8 mouse cellular contexts compared by ENCODE assay signal in the genomic region with DNA sequence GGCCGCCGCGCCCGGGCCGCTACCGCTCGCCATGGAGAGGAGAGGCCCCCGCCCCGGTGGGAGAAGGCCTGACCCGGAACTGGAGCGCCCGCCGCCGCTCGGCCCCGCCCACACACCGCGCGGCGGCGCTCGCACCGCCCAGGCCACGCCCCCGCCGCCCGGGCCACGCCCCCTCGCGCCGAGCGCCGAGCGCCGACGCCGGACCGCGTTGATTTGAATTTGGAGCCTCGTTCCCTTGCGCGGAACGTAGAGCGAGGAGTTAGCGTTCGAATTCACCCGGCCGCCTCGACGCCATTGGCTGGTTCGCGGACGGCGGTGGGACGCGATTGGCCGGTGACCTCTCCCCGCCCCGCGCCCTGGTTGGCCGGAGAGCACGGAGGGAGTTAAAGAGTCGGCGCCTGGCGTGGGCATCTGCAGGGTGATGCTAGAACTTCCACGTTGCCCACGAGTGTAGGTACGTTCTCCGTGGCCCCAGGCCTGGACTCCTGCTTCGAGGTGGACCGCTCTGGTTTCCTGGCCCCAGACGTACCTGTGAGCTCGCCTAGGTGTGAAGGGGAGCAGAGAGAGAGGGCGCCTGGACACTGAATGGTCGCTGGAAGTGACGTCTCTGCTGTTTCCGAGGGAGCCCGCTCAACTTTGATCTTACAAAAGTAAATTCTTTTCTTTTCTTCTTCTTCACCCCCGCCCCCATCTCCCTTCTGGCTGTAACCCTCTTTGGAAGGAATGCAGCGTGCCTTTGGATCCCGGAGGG. TPM values are rescaled to one million over a fixed set of nuclear protein-coding genes. Genes with fewer than 3 reads are reported as not detected.
A peak's percentile ranks its signal among the peaks of the same experiment; 100 is the strongest.
DNase-seq lines count a peak whose midpoint lies in the region; ATAC-seq and TF ChIP-seq lines count a peak whose summit lies in the region.

Mzt1 (minus strand) TSS at position 104 of the 751 bp plus-strand sequence.
Bora (plus strand) TSS at position 192 of the 751 bp plus-strand sequence.

- peak; percentile 74; the same call in 1 of the 2 replicates for TF ChIP-seq POLR2A in olfactory bulb, adult 2 months (IDR thresholded peaks at IDR 0.05; ENCODE audit: insufficient read depth, low read depth, low read length)
- TF ChIP-seq POLR2A in thymus, adult 2 months (IDR thresholded peaks at IDR 0.05; ENCODE audit: control insufficient read depth, extremely low read depth, insufficient read depth, low read length, poor library complexity), result peak; percentile 75

- peak; percentile 96 for ATAC-seq in forebrain, embryonic 16.5 days
- ATAC-seq in lung, embryonic 14.5 days (ENCODE audit: insufficient read depth), result peak; percentile 97

- H3K9ac ChIP-seq in ES-E14 (ENCODE audit: insufficient read depth, low read depth, low read length, poor library complexity, severe bottlenecking), result peak within 1 kb of the TSS; percentile 96
- peak within 1 kb of the TSS; percentile 98 for H3K9ac ChIP-seq in forebrain, embryonic 16.5 days (replicated peaks; ENCODE audit: low read depth, low read length)
- peak within 1 kb of the TSS; percentile 97 for H3K9ac ChIP-seq in lung, embryonic 14.5 days

- no peaks in the 10 kb centered on the region for H3K9me3 ChIP-seq in ES-E14 (ENCODE audit: control insufficient read depth, insufficient read depth, low read depth, low read length)
- H3K9me3 ChIP-seq in forebrain, embryonic 16.5 days (ENCODE audit: control insufficient read depth, low read length), result no peaks in the 10 kb centered on the region
- H3K9me3 ChIP-seq in lung, embryonic 14.5 days (ENCODE audit: low read depth, low read length), result no peaks in the 10 kb centered on the region

- peak within 1 kb of the TSS; percentile 95 to 99 for H3K4me3 ChIP-seq in ES-E14 (ENCODE audit: insufficient read depth in 1 of 2, low read depth in 1 of 2, low read length in 2 of 2, poor library complexity in 1 of 2, severe bottlenecking in 1 of 2)
- peak within 1 kb of the TSS; percentile 98 for H3K4me3 ChIP-seq in forebrain, embryonic 16.5 days (replicated peaks; ENCODE audit: low read length)
- H3K4me3 ChIP-seq in layer of hippocampus, adult 2 months, result peak within 1 kb of the TSS; percentile 98
- peak within 1 kb of the TSS; percentile 97 for H3K4me3 ChIP-seq in lung, embryonic 14.5 days (ENCODE audit: low read depth, low read length)
- peak within 1 kb of the TSS; percentile 78 for H3K4me3 ChIP-seq in olfactory bulb, adult 2 months (ENCODE audit: insufficient read depth, low read depth, low read length)
- peak within 1 kb of the TSS; percentile 93 for H3K4me3 ChIP-seq in thymus, adult 2 months (ENCODE audit: control insufficient read depth, insufficient read depth, low read length)

- peak; percentile 89 for DNase-seq in ES-E14 (ENCODE audit: low read depth, low spot score)
- DNase-seq in cerebellum, adult 11-12 months, result peak; percentile 93
- DNase-seq in heart, postnatal 36 days, result peak; percentile 87 to 88
- DNase-seq in layer of hippocampus, adult 2 months (ENCODE audit: low spot score in 2 of 2), result peak; percentile 85 to 86
- peak; percentile 97 for DNase-seq in lung, embryonic 14.5 days
- peak; percentile 94 for DNase-seq in thymus, adult 2 months

- H3K4me2 ChIP-seq in forebrain, embryonic 16.5 days (ENCODE audit: low read length), result peak within 1 kb of the TSS; percentile 75
- H3K4me2 ChIP-seq in lung, embryonic 14.5 days, result peak within 1 kb of the TSS; percentile 73

- intact Hi-C loops in heart, postnatal 36 days (cut with DNase I), result loop anchor here (5.0 kb wide), 1 partner anchor 51 kb away; the partner anchor contains the start of genes Dis3 and Pibf1

- no peak for TF ChIP-seq CTCF in layer of hippocampus, adult 2 months (conservative IDR thresholded peaks at IDR 0.05)
- TF ChIP-seq CTCF in lung, embryonic 14.5 days (IDR thresholded peaks at IDR 0.05; ENCODE audit: low read depth), result no peak
- TF ChIP-seq CTCF in olfactory bulb, adult 2 months (IDR thresholded peaks at IDR 0.05; ENCODE audit: insufficient read depth, low read depth, low read length), result no peak
- 0 out of 2 replicates have a peak, but pooled peaks have one; percentile 12 for TF ChIP-seq CTCF in thymus, adult 2 months (IDR thresholded peaks at IDR 0.05; ENCODE audit: borderline replicate concordance, control insufficient read depth, extremely low read depth, insufficient read depth, low read length, poor library complexity)

- peaks cover 1% of the 10 kb centered on the region; the same call in 1 of the 2 replicates for H3K36me3 ChIP-seq in ES-E14 (ENCODE audit: control insufficient read depth, insufficient read depth, low read length, poor library complexity, severe bottlenecking)
- H3K36me3 ChIP-seq in forebrain, embryonic 16.5 days (ENCODE audit: control insufficient read depth, insufficient read depth), result no peaks in the 10 kb centered on the region
- peaks cover 13% of the 10 kb centered on the region for H3K36me3 ChIP-seq in lung, embryonic 14.5 days (ENCODE audit: insufficient read depth)
- no peaks in the 10 kb centered on the region; the same call in 1 of the 2 replicates for H3K36me3 ChIP-seq in thymus, adult 2 months (ENCODE audit: control insufficient read depth, insufficient read depth, low read length)

- no peaks in the 10 kb centered on the region for H3K27me3 ChIP-seq in forebrain, embryonic 16.5 days (replicated peaks; ENCODE audit: control insufficient read depth, insufficient read depth, low read length)
- no peaks in the 10 kb centered on the region for H3K27me3 ChIP-seq in lung, embryonic 14.5 days (ENCODE audit: insufficient read depth, low read length)
- no peaks in the 10 kb centered on the region for H3K27me3 ChIP-seq in thymus, adult 2 months (ENCODE audit: control insufficient read depth, insufficient read depth, low read length)

- peaks cover 0 to 6% of the 10 kb centered on the region in 2 experiments; a peak in 3 of 4 replicates for H3K4me1 ChIP-seq in ES-E14 (ENCODE audit: control insufficient read depth in 2 of 2, insufficient read depth in 2 of 2, low read length in 2 of 2, poor library complexity in 1 of 2)
- peaks cover 19% of the 10 kb centered on the region for H3K4me1 ChIP-seq in forebrain, embryonic 16.5 days (replicated peaks; ENCODE audit: control insufficient read depth, insufficient read depth, low read length)
- peaks cover 11% of the 10 kb centered on the region; the same call in 1 of the 2 replicates for H3K4me1 ChIP-seq in lung, embryonic 14.5 days (ENCODE audit: insufficient read depth)
- peaks cover 10% of the 10 kb centered on the region for H3K4me1 ChIP-seq in olfactory bulb, adult 2 months (ENCODE audit: control insufficient read depth, insufficient read depth, low read length)
- peaks cover 17% of the 10 kb centered on the region for H3K4me1 ChIP-seq in thymus, adult 2 months (replicated peaks; ENCODE audit: control insufficient read depth, insufficient read depth, low read length)

- in situ Hi-C loops in ES-E14 (cut with MboI; ENCODE audit: low sequenced_read_pairs in 2 of 2, unreplicated experiment in 2 of 2), result no loop called here

- peak within 1 kb of the TSS; percentile 73 for H3K27ac ChIP-seq in ES-E14 (ENCODE audit: insufficient read depth, low read depth, low read length, poor library complexity, severe bottlenecking)
- peak within 1 kb of the TSS; percentile 80 for H3K27ac ChIP-seq in forebrain, embryonic 16.5 days (ENCODE audit: low read length)
- peak within 1 kb of the TSS; percentile 89 for H3K27ac ChIP-seq in layer of hippocampus, adult 2 months
- H3K27ac ChIP-seq in lung, embryonic 14.5 days (ENCODE audit: low read depth), result peak within 1 kb of the TSS; percentile 97
- H3K27ac ChIP-seq in olfactory bulb, adult 2 months (ENCODE audit: insufficient read depth, low read depth, low read length), result no peak within 1 kb of the TSS
- peak within 1 kb of the TSS; percentile 24; the same call in 1 of the 2 replicates for H3K27ac ChIP-seq in thymus, adult 2 months (ENCODE audit: control insufficient read depth, insufficient read depth, low read length)

- under 1% methylated on average over 74 of the region's 81 CpGs for WGBS in forebrain, embryonic 16.5 days
- WGBS in lung, embryonic 14.5 days, result under 1% methylated on average over 74 of the region's 81 CpGs
- under 1% methylated on average over 81 of the region's 81 CpGs for WGBS in olfactory bulb, adult 2 months
- under 1% methylated on average over 78 of the region's 81 CpGs for WGBS in thymus, adult 2 months

TF ChIP-seq in ES-E14, 5 proteins besides CTCF, POLR2A, EP300 and RAD21:
- no peak for TF ChIP-seq ZNF384 (IDR thresholded peaks at IDR 0.05; ENCODE audit: low read depth, low read length)
- TF ChIP-seq ZC3H11A (IDR thresholded peaks at IDR 0.05; ENCODE audit: borderline replicate concordance, low read depth, low read length), result no peak

RNA-seq across cellular contexts. Expression of gene Mzt1, which starts in this region (rescaled TPM):
- 18.5 and 20.3 TPM in 2 replicates for total RNA-seq in ES-E14 (2012; rRNA removed)
- polyA plus RNA-seq in forebrain, embryonic 16.5 days (2015; fragmentation: Nextera tagmentation; extraction: Ambion mirVana), result 120 and 124 TPM in 2 replicates
- total RNA-seq in heart, postnatal 36 days (2021), result 10 to 100 TPM; 37.5 to 39.6 TPM
- total RNA-seq in layer of hippocampus, adult 2 months (2021), result 10 to 100 TPM; 65.4 to 76.2 TPM
- 68.9 and 71.4 TPM in 2 replicates for polyA plus RNA-seq in lung, embryonic 14.5 days (2014; fragmentation: Nextera tagmentation; extraction: Ambion mirVana)
- not detected in 2 replicates for polyA plus RNA-seq in olfactory bulb, adult 2 months (2012; ENCODE audit: insufficient read depth, insufficient read length, low replicate concordance, missing spikeins)
- 19.6 and 19.9 TPM in 2 replicates for polyA plus RNA-seq in thymus, adult 2 months (2012; rRNA removed)

RNA-seq across cellular contexts. Expression of gene Bora, which starts in this region (rescaled TPM):
- total RNA-seq in ES-E14 (2012; rRNA removed), result 18.0 and 29.3 TPM in 2 replicates
- 21.2 TPM in 2 replicates for polyA plus RNA-seq in forebrain, embryonic 16.5 days (2015; fragmentation: Nextera tagmentation; extraction: Ambion mirVana)
- 1 to 10 TPM in 1 of 2 experiments, under 1 TPM in 1; 0.62 to 1.9 TPM for total RNA-seq in heart, postnatal 36 days (2021)
- total RNA-seq in layer of hippocampus, adult 2 months (2021), result 1 to 10 TPM; 2.5 to 3.5 TPM
- 79.1 and 93.3 TPM in 2 replicates for polyA plus RNA-seq in lung, embryonic 14.5 days (2014; fragmentation: Nextera tagmentation; extraction: Ambion mirVana)
- not detected in 2 replicates for polyA plus RNA-seq in olfactory bulb, adult 2 months (2012; ENCODE audit: insufficient read depth, insufficient read length, low replicate concordance, missing spikeins)
- polyA plus RNA-seq in thymus, adult 2 months (2012; rRNA removed), result 11.8 and 16.0 TPM in 2 replicates

Comparison
In these comparisons a context has a peak if more than half of its experiments do, and no peak if none do; other contexts are left out.
1. RNA of gene Bora (polyA plus RNA-seq): 79.1 to 93.3 TPM in lung, embryonic 14.5 days, 21.2 TPM in forebrain, embryonic 16.5 days and 11.8 to 16.0 TPM in thymus, adult 2 months; not detected in olfactory bulb, adult 2 months; every median in the first group is over 10 times any median in the second.
2. Peak in every context shown above with its lines, with median percentiles within 50 percentile points of each other: DNase-seq, H3K4me3 ChIP-seq and H3K9ac ChIP-seq.